Mouse (Mus musculus) kidney, postnatal 4 days (tissue): ENCODE data around the gene Vps13a.

Experiments used
- DNase-seq, 2 experiments: peaks; one replicate each; pipeline ENCODE4 v3.0.0; 2021; ENCODE audit warnings: mixed read lengths in 2 of 2

The Vps13a gene

GRCm38 (mm10) chr19:16576790-16577189 lies 203.9 kb downstream of the Vps13a start:
- no peak for DNase-seq
